Mouse (Mus musculus) WW6 (cell line): ENCODE measurements around the gene Spata45.
A peak's percentile ranks its signal among the peaks of the same experiment; 100 is the strongest.

Experiments used
- DNase-seq: peaks from one replicate; pipeline ENCODE4 v3.0.0-alpha.2; 2013; ENCODE audit warnings: low read depth, low spot score

The Spata45 gene

DNA sequence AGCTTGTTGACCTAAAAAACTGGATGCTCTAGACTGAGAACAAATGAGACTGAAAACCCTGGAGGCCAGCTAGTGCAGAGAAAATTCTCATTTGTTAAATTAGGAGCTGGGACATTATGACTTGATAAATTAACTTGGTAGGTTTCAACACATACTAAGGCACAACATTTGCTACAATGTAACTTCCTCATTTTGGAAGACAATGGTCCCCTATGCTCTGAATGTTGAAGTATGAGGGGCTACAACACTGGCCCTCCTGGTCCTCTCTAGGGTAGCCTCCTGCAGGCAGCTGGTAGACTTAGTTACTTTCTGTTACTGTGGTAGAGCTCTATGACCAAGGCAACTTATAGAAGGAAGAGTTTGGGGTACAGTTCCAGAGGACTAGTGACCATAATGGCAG is 4.9 kb downstream of the Spata45 start:
- DNase-seq, result no peak

DNA sequence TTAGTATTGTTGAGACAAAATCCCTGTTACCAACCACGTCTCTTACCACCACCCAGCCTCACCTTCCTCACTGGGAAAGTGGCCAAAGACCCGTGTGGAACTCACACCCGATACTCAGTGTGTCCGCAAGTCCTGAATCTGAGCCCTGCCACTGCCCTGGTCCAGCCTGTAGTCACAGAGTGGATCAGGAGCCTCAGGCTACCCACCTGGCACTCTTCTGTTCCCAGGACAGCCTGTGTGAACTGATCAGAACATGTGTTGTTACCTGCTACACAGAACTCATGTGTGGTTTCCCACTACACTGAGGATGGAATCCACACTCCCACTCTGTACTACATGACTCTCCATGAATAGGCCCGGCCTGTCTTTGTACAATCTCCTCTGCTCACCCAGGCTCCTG is 5.7 kb downstream of the Spata45 start:
- DNase-seq, result no peak

DNA sequence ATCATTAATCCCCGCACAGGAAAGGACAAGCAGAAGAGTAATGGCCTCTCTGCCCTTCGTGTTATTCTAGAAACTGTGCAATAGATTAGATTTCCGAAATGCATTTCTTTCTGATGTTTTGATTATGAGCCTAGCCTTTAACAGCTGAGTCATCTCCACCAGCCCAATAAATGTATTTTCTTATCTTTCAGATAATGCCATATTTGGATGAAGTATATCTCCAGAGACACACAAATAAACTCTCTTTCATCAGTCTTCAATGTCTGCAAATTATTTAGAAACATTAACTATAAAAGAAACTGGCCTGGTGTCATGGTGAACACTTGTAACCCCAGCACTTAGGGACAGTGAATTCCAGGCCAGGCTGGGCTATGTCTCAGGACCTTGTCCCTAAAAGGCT is 6.2 kb downstream of the Spata45 start:
- DNase-seq, result no peak

DNA sequence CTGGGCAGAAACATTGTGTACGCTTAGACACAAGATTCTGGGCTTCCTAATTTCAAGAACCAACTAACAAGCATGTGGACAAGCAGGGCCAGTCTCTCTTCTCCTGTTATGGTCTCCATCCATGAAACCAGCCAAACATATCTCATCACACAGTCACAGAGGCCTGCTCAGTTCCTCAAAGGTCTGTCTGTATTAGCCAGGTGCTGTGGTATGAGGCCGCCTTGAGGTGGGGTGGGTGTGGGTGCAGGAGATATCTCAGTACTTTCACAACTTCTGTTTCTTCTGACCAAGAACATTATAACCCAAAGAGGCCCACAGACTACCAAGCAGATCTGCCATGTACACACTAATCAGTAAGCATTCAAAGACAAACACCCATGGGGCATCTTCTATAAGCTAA is 8.8 kb downstream of the Spata45 start:
- no peak for DNase-seq

DNA sequence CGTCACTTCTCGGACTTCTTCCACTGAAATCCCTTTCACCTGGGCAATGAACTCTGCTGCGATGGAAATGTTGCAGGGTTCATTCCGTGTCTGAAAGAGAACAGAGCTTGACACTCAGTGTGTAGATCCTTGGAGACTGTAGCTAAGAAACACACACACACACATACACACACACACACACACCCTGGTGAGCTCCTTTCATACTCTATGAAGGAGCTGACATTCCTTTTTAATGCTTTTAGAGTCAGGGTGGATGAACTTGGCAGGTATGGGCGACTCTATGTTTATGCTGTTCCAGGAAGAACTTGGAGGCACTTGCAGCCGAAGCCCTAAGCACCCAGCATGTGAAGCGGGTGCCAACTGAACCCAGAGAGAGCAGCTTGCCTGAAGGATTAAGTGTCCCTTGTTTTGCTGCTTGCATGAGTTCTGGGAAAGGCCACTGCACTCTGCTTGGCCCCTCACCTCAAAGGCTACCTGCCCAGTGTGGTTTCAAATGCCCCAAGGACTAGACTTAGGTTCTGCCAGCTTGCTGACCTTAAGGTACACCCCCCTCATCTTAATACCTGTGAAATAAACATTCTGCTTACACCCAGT is 9.9 kb downstream of the Spata45 start:
- DNase-seq, result no peak

DNA sequence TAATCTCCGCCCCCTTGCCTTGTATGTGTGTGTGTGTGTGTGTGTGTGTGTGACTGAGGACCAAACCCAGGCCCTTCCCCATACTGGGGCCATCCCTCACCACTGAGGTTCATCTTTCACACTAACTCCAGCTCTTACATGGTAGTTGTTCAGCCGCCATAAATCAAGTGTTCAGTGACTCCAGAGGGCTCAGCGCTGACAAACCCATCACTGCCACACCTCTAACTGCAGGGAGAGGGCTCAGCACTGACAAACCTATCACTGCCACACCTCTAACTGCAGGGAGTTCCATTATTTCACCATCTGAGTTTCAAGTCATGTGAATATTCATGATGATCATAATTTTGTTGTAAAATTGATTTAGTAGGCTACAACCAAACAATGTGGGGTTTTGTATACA is 17.1 kb downstream of the Spata45 start:
- DNase-seq, result no peak

DNA sequence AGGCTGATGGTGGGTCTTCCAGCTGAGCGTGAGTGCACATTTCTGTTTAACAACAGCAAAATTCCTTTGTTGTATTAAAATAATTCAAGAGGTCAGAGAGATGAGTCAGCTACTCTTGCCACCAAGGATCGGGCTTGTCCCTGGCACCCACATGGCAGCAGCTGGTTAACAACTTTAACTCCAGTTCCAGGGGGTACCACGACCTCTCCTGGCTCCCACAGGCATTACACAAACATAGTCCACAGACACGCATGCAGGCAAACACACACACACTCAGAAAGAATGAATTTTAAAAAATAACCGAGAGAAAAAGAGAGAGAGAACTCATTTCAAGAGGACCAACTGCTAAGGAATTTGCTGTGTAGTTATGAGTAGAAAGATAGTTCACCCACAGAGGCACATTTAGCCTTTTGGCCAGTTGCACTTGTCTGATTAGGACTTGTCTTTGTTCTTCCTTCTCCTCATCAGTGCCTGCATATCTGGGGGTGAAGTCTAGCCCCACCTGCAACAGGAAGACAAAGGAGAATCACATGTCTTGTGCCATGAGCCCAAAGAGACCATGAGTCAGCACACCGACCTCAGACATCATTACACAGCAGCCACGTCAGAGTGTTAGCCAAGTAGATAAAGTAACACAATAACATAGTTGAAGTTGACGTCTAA is 18.6 kb downstream of the Spata45 start:
- no peak for DNase-seq

DNA sequence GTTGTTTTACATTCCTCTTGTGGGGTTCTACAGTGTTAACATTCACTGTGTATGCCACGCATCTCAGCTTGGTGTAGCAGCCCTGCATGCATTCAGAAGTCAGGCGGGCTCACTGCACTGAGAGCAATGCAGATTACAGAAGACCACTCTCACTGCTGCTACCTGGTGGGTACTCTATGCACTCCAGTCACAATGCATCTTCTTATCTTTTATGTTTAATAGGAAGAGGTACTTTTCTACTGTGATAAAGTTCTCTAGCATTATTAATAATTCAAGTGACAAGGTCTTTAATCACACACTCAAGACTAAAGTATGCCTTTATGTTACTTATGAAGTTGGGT is 19.1 kb downstream of the Spata45 start:
- no peak for DNase-seq

DNA sequence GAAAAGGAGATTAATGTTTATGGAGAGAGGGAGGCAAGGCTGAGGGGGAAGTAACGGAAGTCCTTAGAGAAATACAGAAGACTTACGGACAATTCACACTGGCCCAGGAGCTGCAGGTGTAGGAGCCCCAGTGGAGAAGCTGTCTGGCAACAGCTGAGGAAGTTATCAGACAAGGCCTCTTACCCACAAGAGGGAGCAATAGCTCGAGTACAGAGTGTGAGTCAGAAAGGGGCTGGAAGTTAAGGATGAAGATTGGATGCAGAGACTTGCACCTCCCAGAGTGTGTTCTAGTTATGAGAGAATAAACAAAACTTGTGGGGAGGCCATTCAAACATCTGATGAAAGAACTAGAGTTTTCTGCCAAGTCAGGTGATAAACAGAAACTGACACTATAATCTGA is 21.0 kb downstream of the Spata45 start:
- no peak for DNase-seq

DNA sequence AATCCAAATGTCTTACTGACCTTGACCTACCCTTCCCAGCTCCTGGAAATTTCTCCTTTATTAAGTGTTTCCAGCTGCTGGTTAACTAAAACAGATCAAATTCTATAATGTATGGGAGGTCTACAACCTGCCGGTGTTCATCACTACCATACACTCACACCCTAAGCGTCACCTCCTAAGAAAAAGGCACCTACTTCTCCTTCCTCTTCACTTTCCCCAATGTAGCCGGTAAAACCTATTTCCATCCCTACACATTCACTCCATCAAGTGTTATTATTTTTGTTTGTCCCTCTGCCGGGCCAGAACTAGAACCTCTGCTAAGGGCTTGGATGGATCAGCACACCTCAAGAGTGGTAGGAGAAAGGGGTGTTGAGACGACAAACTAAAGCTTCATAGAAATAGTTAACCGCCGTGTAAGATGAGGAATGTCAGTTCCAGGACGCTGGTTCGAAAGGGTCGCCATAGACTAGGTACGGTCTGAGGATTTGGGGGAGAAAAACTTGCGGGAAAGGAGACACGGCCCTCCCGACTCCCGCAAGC is 25.9 kb downstream of the Spata45 start:
- DNase-seq, result no peak

DNA sequence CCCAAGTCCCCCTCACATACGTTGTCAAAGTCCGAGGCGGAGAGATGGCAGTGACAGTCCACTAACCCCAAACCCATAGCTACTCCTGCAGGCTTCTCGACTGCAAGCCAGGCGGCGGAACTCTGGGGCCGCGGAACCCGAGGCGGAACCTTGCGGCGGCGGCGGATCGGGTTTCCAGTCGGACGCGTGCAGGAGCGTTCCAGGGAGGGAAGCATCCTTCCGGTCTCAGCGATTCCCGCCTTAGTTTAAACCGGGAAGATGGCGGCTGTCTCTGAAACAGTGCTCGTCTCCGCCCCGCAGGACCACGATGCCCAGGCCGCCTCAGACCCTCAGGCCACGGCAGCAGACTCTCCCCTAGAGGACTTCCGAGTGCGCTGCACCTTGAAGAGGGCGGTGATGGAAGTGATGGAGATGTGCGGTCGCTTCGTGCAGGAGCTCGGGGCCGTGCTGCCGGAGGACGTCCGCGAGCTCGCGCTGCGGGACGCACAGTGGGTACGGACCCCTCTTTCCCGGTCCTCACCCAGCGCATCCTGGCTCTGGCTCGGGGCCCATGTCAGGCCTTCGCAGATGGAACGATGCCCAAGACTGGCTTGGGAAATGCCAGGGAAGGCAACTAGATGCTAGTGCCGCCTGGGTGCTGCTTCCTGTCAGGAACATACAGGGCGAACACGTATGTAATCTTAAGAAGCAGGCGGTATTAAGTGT is 26.5 kb downstream of the Spata45 start, which contains the start of the genes Tatdn3 and Nsl1:
Tatdn3 (minus strand) TSS at position 152 of the 705 bp plus-strand sequence.
Nsl1 (plus strand) TSS at position 232 of the 705 bp plus-strand sequence.
- DNase-seq, result peak; percentile 47

DNA sequence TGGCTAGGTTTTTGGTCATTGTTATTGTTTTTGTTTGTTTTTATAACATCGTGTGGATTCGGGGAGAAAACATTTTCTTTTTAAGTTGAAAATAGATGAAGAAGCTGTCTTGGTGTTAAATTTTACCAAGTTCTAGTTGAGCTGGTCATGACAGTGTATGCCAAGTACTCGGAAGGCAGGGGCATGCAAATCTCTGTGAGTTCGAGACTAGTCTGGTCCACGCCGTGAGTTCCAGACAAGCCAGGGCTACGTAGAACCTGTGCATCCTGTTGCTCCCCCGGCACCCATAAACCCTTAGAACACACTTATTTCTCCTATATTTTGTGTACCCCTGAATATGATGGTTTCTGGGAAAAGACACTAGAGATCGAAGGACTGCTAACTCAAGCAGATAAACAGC is 27.3 kb downstream of the Spata45 start:
- DNase-seq, result no peak

DNA sequence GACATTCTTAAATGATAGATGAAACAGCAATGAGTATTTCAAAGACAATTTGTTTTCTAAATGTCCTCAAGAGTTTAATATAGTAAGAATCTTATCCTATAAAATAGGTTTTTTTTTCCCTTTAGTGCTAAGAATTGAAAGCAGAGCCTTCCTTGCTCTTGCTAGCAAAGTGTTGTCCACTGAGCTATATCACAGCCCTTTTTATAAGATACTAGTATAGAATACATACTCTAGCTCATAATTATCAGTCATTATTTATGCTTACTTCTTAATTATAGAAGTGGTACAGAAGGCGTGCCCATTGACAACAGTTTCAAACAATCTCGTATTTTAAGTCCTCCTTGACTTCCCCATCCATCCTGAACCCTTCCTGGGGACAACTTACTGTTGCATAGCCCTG is 28.1 kb downstream of the Spata45 start:
- no peak for DNase-seq

DNA sequence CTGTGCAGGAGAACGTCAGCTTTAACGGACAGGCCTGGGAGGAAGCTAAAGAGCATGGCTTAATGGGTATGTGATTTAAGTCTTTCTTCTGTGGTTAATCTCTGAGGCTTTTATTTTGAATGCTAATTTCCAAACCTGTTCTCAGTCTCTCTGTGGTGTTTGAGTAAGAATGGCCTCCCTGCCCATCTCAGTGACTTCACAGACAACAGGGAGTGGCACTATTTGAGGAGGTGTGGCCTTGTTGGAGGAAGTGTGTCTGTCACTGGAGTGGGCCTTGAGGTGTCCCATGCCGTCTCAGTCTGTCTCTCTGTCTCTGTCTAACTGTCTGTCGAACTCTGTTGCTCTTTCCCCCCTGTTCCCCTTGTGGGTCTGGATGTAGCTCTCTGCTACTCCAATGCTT is 28.7 kb downstream of the Spata45 start:
- no peak for DNase-seq

DNA sequence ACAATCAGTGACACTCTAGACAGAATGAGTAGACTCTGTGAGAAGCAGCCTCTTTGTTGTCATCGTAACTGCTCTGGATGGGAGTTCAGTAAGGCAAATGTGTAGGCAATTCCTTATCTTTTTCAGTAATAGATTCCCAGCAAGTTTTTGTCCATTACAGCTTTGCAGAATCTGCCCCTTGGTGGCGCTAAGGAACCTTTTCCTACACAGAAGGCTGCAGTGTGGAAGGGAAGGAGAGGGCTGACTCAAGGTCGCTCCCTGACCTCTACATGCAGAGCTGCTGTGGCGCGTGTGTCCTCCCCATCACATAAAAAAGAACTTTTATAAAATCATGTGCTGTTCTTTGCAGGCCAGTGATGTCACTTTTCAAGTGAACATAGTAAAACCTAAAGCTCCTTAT is 31.9 kb downstream of the Spata45 start:
- DNase-seq, result no peak

DNA sequence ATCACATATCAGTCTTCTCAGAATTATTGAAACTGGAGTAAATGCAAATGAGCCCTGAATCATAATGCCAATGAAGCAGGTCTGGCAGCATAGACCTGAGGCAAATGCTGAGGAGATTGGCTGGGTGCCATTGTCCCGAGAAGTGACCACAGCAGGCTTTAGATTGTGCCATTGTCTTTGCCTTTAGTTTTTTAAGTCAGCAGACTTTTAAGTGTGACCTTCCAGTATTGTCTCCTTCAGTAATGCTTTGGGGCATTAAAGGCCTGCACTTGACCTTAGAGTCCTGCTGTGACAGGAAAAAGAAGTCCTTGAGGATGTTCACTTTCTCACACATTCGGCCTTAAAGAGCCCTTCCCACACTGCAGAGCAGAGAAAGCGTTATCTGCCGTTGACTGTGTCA is 33.8 kb downstream of the Spata45 start:
- no peak for DNase-seq

DNA sequence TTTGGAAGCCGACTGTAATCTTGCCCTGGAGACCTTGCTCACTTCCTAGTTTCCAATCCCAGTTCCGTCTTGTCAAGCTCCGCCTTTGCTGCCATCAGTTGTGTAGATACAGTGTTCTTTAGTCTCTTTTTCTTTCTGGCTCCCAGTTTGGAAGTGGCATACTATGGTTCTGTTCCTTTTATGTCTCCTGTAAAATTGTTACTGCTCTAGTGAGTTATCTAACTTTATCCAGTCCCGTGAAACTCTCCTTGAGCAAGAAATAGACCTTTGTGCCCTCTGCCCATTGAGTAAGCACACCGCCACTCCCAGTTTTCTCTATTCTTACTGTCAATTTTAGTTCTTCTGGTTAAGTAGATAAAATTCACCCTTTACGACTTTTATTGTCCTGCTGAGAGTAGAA is 35.2 kb downstream of the Spata45 start:
- DNase-seq, result no peak

DNA sequence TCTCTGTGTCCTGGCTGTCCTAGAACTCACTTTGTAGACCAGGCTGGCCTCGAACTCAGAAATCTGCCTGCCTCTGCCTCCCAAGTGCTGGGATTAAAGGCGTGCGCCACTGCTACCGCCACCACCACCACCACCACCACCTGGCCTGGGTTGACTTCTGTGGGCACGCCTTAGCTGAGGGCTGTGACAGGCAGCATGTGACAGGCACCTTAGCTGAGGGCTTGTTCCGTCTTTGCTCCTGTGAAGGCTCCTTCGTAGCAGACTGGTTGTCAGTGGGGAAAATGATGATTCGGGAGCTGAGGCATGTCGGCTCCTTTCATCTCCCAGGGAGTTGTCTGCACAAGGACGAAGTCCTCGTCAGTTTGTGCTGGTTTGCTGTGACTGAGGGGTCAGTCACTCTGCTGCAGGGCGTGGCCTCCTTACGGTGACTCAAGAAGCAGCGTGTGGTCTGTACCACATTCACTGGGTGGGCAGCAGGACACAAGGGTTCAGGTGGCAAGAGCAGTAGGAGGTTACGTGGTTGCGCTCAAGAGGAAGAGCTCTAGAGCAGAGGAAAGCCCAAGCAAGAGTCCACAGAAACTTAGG is 36.0 kb downstream of the Spata45 start:
- DNase-seq, result no peak

DNA sequence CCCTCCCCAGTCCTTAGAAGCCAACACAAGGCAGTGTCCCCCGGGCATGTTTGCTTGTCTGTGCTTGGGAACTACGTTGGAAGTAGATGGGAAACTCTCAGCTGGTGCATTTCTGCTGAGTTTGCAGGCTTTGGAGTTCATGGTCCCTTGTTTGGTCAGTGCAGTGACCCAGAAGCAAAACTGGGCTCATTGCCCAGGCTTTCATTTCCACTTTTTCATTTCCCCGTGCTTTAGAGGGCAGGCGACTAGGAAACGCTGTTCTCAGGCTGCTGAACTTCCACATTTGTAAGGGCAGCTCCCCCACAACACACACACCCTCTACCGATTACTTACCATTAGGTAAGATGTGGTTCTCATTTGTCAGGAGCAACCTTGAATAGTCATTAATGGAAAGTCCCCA is 36.6 kb downstream of the Spata45 start:
- no peak for DNase-seq

DNA sequence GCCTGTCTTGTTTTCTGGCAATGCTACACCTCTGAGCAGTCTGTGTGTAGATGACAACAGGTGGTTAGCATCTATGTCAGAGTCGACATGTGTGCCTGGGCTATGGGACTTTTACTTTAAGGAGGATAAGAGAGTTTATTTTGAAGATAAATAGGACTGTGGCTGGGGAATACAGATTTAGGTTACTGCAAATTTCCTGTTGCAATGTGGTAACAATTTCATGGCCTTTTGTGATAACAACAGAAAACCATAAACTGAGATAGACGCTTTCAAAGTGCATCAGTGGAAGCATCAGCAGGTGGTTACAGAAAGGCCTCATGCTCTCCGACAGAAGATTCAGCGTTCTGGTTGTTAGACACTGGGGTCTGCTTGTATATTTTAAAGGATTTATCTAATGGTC is 37.0 kb downstream of the Spata45 start:
- no peak for DNase-seq

DNA sequence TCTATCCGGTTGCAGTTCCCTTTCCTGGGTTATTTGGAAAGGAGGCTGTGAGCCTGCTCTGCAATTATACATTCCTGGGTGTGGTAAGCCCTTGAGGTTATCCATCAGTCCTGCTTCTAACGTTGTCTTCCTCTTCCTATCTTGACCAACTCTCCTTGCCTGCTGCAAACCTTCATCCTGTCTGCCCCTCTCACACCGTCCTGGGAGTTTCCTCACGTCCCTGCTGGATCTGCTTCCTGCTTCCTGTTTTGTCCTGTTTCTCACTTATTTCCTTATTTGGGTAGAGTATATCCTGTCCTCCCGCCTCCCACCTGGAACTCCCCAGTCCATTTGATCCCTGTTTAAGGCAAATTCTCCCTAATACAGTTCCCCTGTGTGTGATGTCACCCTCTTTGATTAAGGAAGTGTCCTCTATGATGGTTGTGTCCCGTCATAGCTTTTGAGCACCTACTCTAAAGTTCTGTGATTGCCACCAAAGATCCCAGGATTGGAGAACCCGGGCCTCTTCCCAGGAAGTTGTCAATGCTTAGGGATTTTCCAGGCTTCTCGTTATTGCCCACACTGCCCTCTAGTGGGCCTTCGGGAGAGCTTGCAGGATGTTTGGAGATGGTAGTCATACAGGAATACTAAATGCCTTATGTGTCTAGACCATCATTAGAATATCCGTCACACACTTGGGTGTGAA is 38.9 kb downstream of the Spata45 start:
- peak; percentile 45 for DNase-seq

DNA sequence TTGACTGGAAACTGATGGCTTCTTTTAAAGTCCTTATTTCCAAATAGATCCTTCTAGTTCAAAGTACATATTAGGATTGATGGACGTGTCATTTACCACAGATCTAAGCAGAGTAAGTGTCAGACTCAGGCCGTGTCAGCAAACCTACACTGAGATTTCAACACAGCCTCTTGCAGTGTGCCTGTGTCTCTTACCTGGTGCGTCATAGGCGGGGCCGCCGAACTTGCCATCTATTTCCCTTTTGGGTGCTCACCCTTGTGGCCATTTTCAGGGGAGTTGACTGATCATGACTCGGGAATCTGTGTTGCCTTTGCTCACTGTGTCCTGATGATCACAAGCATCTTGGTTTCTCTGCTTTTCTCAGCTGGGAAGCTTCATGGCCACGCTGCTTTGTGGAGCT is 46.8 kb downstream of the Spata45 start:
- DNase-seq, result no peak
